Mouse (Mus musculus) liver, embryonic 11.5 days (tissue): ENCODE data around the gene Jazf1. TPM values are rescaled to one million over a fixed set of nuclear protein-coding genes. Genes with fewer than 3 reads are reported as not detected.
A peak's percentile ranks its signal among the peaks of the same experiment; 100 is the strongest.

Source experiments
- ATAC-seq: fragments of 200-750 bp; cut with Nextera tagmentation; replicated peaks from 2 replicates; pipeline ENCODE4 v1.8.0; 2017; ENCODE audit warnings: moderate number of reproducible peaks, mild to moderate bottlenecking, moderate TSS enrichment, moderate library complexity; ENCODE audit not compliant: low FRiP score
- DNase-seq: peaks from one replicate; pipeline ENCODE4 v3.0.0-alpha.2; 2017; ENCODE audit warnings: low spot score
- H3K27ac ChIP-seq: fragments of 300-500 bp; sonication (generic); 2 replicates; pipeline ENCODE4 v1.5.1; 2014; ENCODE audit warnings: mild to moderate bottlenecking, low read depth, low read length, control low read depth
- H3K27me3 ChIP-seq: fragments of 300-500 bp; sonication (generic); replicated peaks from 2 replicates; pipeline ENCODE4 v1.6.1; 2014; ENCODE audit warnings: low read length, mixed read lengths; ENCODE audit not compliant: control insufficient read depth, insufficient read depth
- H3K36me3 ChIP-seq: fragments of 300-500 bp; sonication (generic); 2 replicates; pipeline ENCODE4 v1.6.1; 2014; ENCODE audit warnings: mild to moderate bottlenecking, low read length, moderate library complexity, mixed read lengths; ENCODE audit not compliant: control insufficient read depth, insufficient read depth
- H3K4me1 ChIP-seq: fragments of 300-500 bp; sonication (generic); replicated peaks from 2 replicates; pipeline ENCODE4 v1.6.1; 2014; ENCODE audit warnings: low read length, mixed read lengths; ENCODE audit not compliant: control insufficient read depth, insufficient read depth
- H3K4me2 ChIP-seq: fragments of 300-500 bp; sonication (generic); 2 replicates; pipeline ENCODE4 v1.6.1; 2014; ENCODE audit warnings: mild to moderate bottlenecking, control low read depth, moderate library complexity
- H3K4me3 ChIP-seq: fragments of 300-500 bp; sonication (generic); 2 replicates; pipeline ENCODE4 v1.5.1; 2014; ENCODE audit warnings: low read depth, low read length, control low read depth
- H3K9ac ChIP-seq: fragments of 300-500 bp; sonication (generic); 2 replicates; pipeline ENCODE4 v1.6.1; 2014; ENCODE audit warnings: low read depth, low read length, control low read depth
- H3K9me3 ChIP-seq: fragments of 300-500 bp; sonication (generic); 2 replicates; pipeline ENCODE4 v1.6.1; 2016; ENCODE audit warnings: low read length, inconsistent platforms, mixed read lengths; ENCODE audit not compliant: control insufficient read depth
- WGBS: fragments of 180-500 bp; shearing (Covaris S2); extraction: QIAGEN DNeasy Blood & Tissue Kit; methylation state at CpG from one replicate; pipeline ENCODE4 v1.1.7; 2014; 5-methylcytosine and 5-hydroxymethylcytosine counted together
- polyA plus RNA-seq: library from polyadenylated mRNA; unstranded; fragments of >200 nt; fragmentation: Nextera tagmentation; extraction: Ambion mirVana; gene quantifications from 2 replicates; pipeline ENCODE4 v1.2.1, GENCODE M21; 2014

Gene Jazf1
- polyA plus RNA-seq, 1 experiment from 2014 or later, result 1.9 TPM

- WGBS, result 57% methylated on average over 4 of the region's 4 CpGs
- ATAC-seq, result no peak
- H3K27ac ChIP-seq, result no peak overlapping the region
Observed at GRCm38 (mm10) chr6:52987391-52987790, 81.0 kb downstream of the Jazf1 start.

GRCm38 (mm10) chr6:52982175-52982574, 86.3 kb downstream of the Jazf1 start:
- no peaks in the 10 kb centered on the region for H3K36me3 ChIP-seq
- no peak overlapping the region for H3K4me2 ChIP-seq
- H3K4me3 ChIP-seq, result no peak overlapping the region
- DNase-seq (no peak), ATAC-seq (no peak)
- H3K4me1 ChIP-seq, result no peaks in the 10 kb centered on the region
- H3K27ac ChIP-seq, result no peak overlapping the region
- WGBS, result 83% methylated on average over 6 of the region's 6 CpGs
- no peak overlapping the region for H3K9ac ChIP-seq
- H3K27me3 ChIP-seq, result no peaks in the 10 kb centered on the region
- H3K9me3 ChIP-seq, result no peaks in the 10 kb centered on the region

More at GRCm38 (mm10) chr6:52987391-52987790, 81.0 kb downstream of the Jazf1 start:
- H3K4me1 ChIP-seq, result no peaks in the 10 kb centered on the region
- H3K27me3 ChIP-seq, result no peaks in the 10 kb centered on the region
- H3K4me3 ChIP-seq, result no peak overlapping the region
- no peaks in the 10 kb centered on the region for H3K36me3 ChIP-seq
- H3K4me2 ChIP-seq, result no peak overlapping the region
- no peaks in the 10 kb centered on the region for H3K9me3 ChIP-seq
- no peak for DNase-seq
- H3K9ac ChIP-seq, result no peak overlapping the region

DNA sequence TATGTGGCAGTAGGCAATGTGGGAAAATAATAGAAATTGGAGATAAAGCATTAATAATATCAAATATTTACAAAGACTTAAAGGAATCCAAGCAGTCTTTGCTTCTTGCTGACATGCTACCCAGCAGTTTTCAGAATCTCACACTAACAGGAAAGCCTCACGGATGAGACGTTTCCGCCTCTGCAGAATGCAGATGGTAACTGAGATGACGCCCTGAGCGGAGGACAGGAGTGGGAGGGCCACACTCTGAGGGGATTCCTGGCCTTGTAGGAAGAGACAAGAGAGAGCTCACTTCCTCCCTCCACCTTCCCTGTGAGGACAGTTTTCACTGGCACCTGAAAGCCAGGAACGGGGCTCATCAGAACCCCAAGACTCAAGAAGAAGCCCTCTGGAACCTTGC, 88.9 kb downstream of the Jazf1 start:
- Histone ChIP-seq H3K4me3 (no peak overlapping the region), H3K4me2 (no peak overlapping the region), H3K4me1 (no peaks in the 10 kb centered on the region), H3K9me3 (no peaks in the 10 kb centered on the region), H3K27ac (no peak overlapping the region), H3K27me3 (no peaks in the 10 kb centered on the region), H3K9ac (no peak overlapping the region), H3K36me3 (no peaks in the 10 kb centered on the region)
- no peak for DNase-seq
- 72% methylated on average over 6 of the region's 6 CpGs for WGBS
- no peak for ATAC-seq

- no peak overlapping the region for H3K9ac ChIP-seq
- H3K4me2 ChIP-seq, result no peak overlapping the region
- DNase-seq (no peak), ATAC-seq (no peak)
- H3K27me3 ChIP-seq, result no peaks in the 10 kb centered on the region
- H3K36me3 ChIP-seq, result no peaks in the 10 kb centered on the region
- H3K4me1 ChIP-seq, result no peaks in the 10 kb centered on the region; the same call in 1 of the 2 replicates
- no peak overlapping the region for H3K4me3 ChIP-seq
- 54% methylated on average over 5 of the region's 5 CpGs for WGBS
- no peak overlapping the region for H3K27ac ChIP-seq
- no peaks in the 10 kb centered on the region for H3K9me3 ChIP-seq
Observed at GRCm38 (mm10) chr6:52973351-52973750, 95.1 kb downstream of the Jazf1 start.

DNA sequence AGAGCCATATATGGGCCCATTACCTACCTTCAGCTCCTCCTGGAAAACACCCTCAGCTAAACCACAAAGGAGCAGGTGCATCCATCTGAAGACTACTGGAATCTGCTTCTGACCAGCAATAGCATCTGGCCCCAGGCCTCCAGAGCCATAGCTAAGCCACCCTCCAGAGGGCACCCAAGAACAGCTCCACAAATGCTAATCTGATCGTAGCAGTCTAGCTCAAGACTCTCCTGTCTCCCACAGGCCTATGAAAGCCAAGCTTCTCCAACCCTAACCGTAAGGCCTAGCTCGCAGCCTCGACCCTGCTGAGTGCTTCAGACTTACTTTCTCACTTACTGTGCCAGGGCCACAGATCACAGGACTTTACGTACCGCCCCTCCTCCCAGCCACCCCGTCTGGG, 96.3 kb downstream of the Jazf1 start:
- H3K27me3 ChIP-seq, result no peaks in the 10 kb centered on the region
- DNase-seq (no peak), ATAC-seq (no peak; the same call in 1 of the 2 replicates)
- no peaks in the 10 kb centered on the region for H3K36me3 ChIP-seq
- H3K4me2 ChIP-seq, result no peak overlapping the region
- 68% methylated on average over 7 of the region's 7 CpGs for WGBS
- no peaks in the 10 kb centered on the region; the same call in 1 of the 2 replicates for H3K4me1 ChIP-seq
- H3K9me3 ChIP-seq, result no peaks in the 10 kb centered on the region
- no peak overlapping the region for H3K4me3 ChIP-seq
- H3K9ac ChIP-seq, result no peak overlapping the region
- H3K27ac ChIP-seq, result no peak overlapping the region

DNA sequence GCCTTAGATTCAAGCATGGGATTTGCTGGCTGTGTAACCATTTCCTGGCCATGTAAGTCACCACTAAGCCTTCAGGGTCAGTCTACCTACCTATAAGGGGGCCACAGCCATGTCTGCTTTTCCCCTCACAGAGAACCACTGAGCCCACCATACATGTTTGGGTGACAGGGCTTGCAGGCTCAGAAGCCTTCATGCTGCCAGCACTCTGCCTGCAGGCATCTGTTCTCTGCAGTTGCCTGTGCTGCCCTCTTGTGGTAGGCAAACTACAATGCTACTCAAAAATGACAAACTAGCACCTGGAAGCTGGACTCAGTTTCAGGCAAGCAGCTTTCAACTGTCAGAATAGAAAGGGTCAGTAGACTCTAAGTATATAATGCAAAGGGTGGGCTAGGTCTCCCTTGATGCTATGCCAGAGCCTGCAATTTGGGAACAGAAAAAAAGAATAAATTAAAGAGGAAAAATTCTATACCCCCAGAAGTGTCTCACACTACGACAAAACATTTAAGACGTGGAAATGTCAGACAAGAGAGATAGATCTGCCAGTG, 98.6 kb downstream of the Jazf1 start:
- H3K27ac ChIP-seq, result no peak overlapping the region
- DNase-seq, result no peak
- 77% methylated on average over 2 of the region's 2 CpGs for WGBS
- H3K9ac ChIP-seq, result no peak overlapping the region
- no peak for ATAC-seq
- no peaks in the 10 kb centered on the region; the same call in 1 of the 2 replicates for H3K4me1 ChIP-seq
- no peaks in the 10 kb centered on the region for H3K36me3 ChIP-seq
- H3K4me3 ChIP-seq, result no peak overlapping the region
- no peak overlapping the region for H3K4me2 ChIP-seq
- H3K27me3 ChIP-seq, result no peaks in the 10 kb centered on the region
- H3K9me3 ChIP-seq, result no peaks in the 10 kb centered on the region

DNA sequence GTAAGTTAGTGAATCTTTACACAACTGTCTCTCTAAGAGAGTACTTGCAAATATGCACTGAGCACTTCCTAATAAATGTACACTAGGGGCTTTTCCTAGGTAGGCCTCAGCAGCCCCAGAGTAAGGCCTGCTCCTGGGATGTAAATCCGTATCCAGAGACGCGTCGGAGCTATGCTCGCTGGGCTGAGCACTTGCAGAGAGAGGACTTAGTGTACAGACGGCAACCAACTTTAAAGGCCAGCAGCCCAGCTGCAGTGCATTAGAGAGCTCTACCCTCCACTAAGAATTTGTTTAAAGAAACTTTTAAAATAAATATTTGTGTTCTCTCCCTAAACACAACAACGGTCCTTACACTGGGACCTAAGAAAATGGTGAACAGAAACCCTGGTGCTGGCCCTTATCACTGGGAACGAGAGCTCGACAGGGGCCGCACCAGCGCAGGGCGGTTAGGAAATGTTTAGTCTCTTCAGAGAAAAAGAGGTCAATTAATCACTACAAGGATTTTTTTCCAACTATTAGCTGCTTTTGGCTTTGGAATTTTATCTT, 100.0 kb downstream of the Jazf1 start:
- 68% methylated on average over 12 of the region's 12 CpGs for WGBS
- H3K4me3 ChIP-seq, result no peak overlapping the region
- DNase-seq (no peak), ATAC-seq (no peak)
- H3K4me2 ChIP-seq, result no peak overlapping the region
- H3K36me3 ChIP-seq, result no peaks in the 10 kb centered on the region
- no peaks in the 10 kb centered on the region for H3K27me3 ChIP-seq
- H3K9me3 ChIP-seq, result no peaks in the 10 kb centered on the region
- 0 out of 2 replicates have a peak overlapping the region, but pooled peaks have one; percentile 16 for H3K27ac ChIP-seq
- no peaks in the 10 kb centered on the region; the same call in 1 of the 2 replicates for H3K4me1 ChIP-seq
- no peak overlapping the region for H3K9ac ChIP-seq

- Histone ChIP-seq H3K9me3 (no peaks in the 10 kb centered on the region), H3K27ac (0 out of 2 replicates have a peak overlapping the region, but pooled peaks have one; percentile 16), H3K36me3 (no peaks in the 10 kb centered on the region), H3K9ac (no peak overlapping the region), H3K4me3 (no peak overlapping the region), H3K4me1 (no peaks in the 10 kb centered on the region; the same call in 1 of the 2 replicates), H3K4me2 (no peak overlapping the region), H3K27me3 (no peaks in the 10 kb centered on the region)
- no peak for ATAC-seq
- DNase-seq, result no peak
- WGBS, result 56% methylated on average over 10 of the region's 10 CpGs
Observed at GRCm38 (mm10) chr6:52967557-52968270, 100.7 kb downstream of the Jazf1 start.
